Comparison of ENCODE assay signal across 11 mouse cellular contexts in genomic region chr7:132339041-132339839, GRCm38 (mm10). TPM values are rescaled to one million over a fixed set of nuclear protein-coding genes. Genes with fewer than 3 reads are reported as not detected.
DNase-seq lines count a peak whose midpoint lies in the region; ATAC-seq and TF ChIP-seq lines count a peak whose summit lies in the region.
"Had no signal": no experiment of that assay in that cellular context is flagged by ENCODE, and none has a peak within 500 bp of the region (broad histone marks: within the 10 kb centered on the region; RNA-seq: fewer than 3 reads in every experiment).

No protein-coding gene starts in this region.

- no peak for DNase-seq in gastrocnemius, adult 2 months
- DNase-seq in gastrocnemius, postnatal 14 days = no peak
- no peak for DNase-seq in c-Kit-positive CD71-positive TER-119-positive erythroid progenitor cells, embryonic 14.5 days (ENCODE audit: low spot score)
- DNase-seq in left cerebral cortex, adult 9 months (ENCODE audit: low spot score in 2 of 2) = no peak
- no peak for DNase-seq in natural killer cell, adult 2 months (ENCODE audit: low spot score in 2 of 2)
- DNase-seq: midbrain, embryonic 14.5 days had no signal

- H3K4me3 ChIP-seq in gastrocnemius, adult 2 months = no peak overlapping the region
- H3K4me3 ChIP-seq in embryonic facial prominence, embryonic 13.5 days = no peak overlapping the region
- no peak overlapping the region for H3K4me3 ChIP-seq in kidney, embryonic 16.5 days (ENCODE audit: low read length)
- no peak overlapping the region for H3K4me3 ChIP-seq in lung, embryonic 15.5 days
- H3K4me3 ChIP-seq: erythroblast, embryonic 14.5 days; hindbrain, embryonic 15.5 days had no signal

- ATAC-seq in embryonic facial prominence, embryonic 13.5 days (ENCODE audit: insufficient number of reproducible peaks, insufficient read depth, low FRiP score, low TSS enrichment, low read depth) = no peak
- ATAC-seq in kidney, embryonic 16.5 days (ENCODE audit: low FRiP score, low TSS enrichment) = peak; percentile 64; the same call in 1 of the 2 replicates
- 0 out of 2 replicates have a peak, but pooled peaks have one; percentile 34 for ATAC-seq in lung, embryonic 15.5 days (ENCODE audit: borderline replicate concordance, extremely low read depth, low FRiP score, low TSS enrichment)

- no peak overlapping the region for H3K4me2 ChIP-seq in embryonic facial prominence, embryonic 13.5 days
- H3K4me2 ChIP-seq in kidney, embryonic 16.5 days (replicated peaks; ENCODE audit: low read depth, low read length) = no peak overlapping the region
- no peak overlapping the region; the same call in 1 of the 2 replicates for H3K4me2 ChIP-seq in lung, embryonic 15.5 days
- H3K4me2 ChIP-seq: hindbrain, embryonic 15.5 days had no signal

- peaks cover 17% of the 10 kb centered on the region for H3K4me1 ChIP-seq in embryonic facial prominence, embryonic 13.5 days
- peaks cover 14% of the 10 kb centered on the region for H3K4me1 ChIP-seq in kidney, embryonic 16.5 days (ENCODE audit: insufficient read depth, low read length)
- H3K4me1 ChIP-seq in lung, embryonic 15.5 days = peaks cover 38% of the 10 kb centered on the region

- no peak for TF ChIP-seq CTCF in gastrocnemius, adult 2 months (IDR thresholded peaks at IDR 0.05)

- intact Hi-C loops in gastrocnemius, adult 2 months (cut with DNase I) = no loop called here
- intact Hi-C loops in gastrocnemius, postnatal 14 days (cut with DNase I; ENCODE audit: low total_unique reads) = no loop called here

- no peak overlapping the region for H3K9ac ChIP-seq in embryonic facial prominence, embryonic 13.5 days
- H3K9ac ChIP-seq in kidney, embryonic 16.5 days (replicated peaks; ENCODE audit: low read length) = no peak overlapping the region
- no peak overlapping the region for H3K9ac ChIP-seq in lung, embryonic 15.5 days
- H3K9ac ChIP-seq: hindbrain, embryonic 15.5 days had no signal

- H3K27me3 ChIP-seq in embryonic facial prominence, embryonic 13.5 days = no peaks in the 10 kb centered on the region
- H3K27me3 ChIP-seq in kidney, embryonic 16.5 days (ENCODE audit: insufficient read depth, low read length) = no peaks in the 10 kb centered on the region
- no peaks in the 10 kb centered on the region for H3K27me3 ChIP-seq in lung, embryonic 15.5 days
- H3K27me3 ChIP-seq: hindbrain, embryonic 15.5 days had no signal

- no peaks in the 10 kb centered on the region for H3K9me3 ChIP-seq in embryonic facial prominence, embryonic 13.5 days
- 0 out of 2 replicates have a peak, but pooled peaks cover 4% of the 10 kb centered on the region for H3K9me3 ChIP-seq in kidney, embryonic 16.5 days (ENCODE audit: low read length)
- no peaks in the 10 kb centered on the region for H3K9me3 ChIP-seq in lung, embryonic 15.5 days
- H3K9me3 ChIP-seq: hindbrain, embryonic 15.5 days had no signal

- H3K36me3 ChIP-seq in embryonic facial prominence, embryonic 13.5 days = no peaks in the 10 kb centered on the region
- H3K36me3 ChIP-seq in kidney, embryonic 16.5 days (ENCODE audit: insufficient read depth, low read length) = no peaks in the 10 kb centered on the region
- H3K36me3 ChIP-seq in lung, embryonic 15.5 days = no peaks in the 10 kb centered on the region
- H3K36me3 ChIP-seq: hindbrain, embryonic 15.5 days had no signal

- peak overlapping the region; percentile 71 for H3K27ac ChIP-seq in gastrocnemius, adult 2 months
- H3K27ac ChIP-seq in embryonic facial prominence, embryonic 13.5 days = peak overlapping the region; percentile 55; the same call in 1 of the 2 replicates
- H3K27ac ChIP-seq in kidney, embryonic 16.5 days (ENCODE audit: low read length) = peak overlapping the region; percentile 89
- H3K27ac ChIP-seq in lung, embryonic 15.5 days = peak overlapping the region; percentile 84
- H3K27ac ChIP-seq: hindbrain, embryonic 15.5 days had no signal

- WGBS in embryonic facial prominence, embryonic 13.5 days = 82% methylated on average over 14 of the region's 14 CpGs
- 82% methylated on average over 14 of the region's 14 CpGs for WGBS in kidney, embryonic 16.5 days
- WGBS in lung, embryonic 15.5 days = 64% methylated on average over 14 of the region's 14 CpGs

RNA-seq across cellular contexts. Expression of gene Chst15, which starts 22.2 kb away (rescaled TPM):
- total RNA-seq in gastrocnemius, adult 2 months (2021) = 1 to 10 TPM; 2.6 to 3.0 TPM
- total RNA-seq in gastrocnemius, postnatal 14 days (2021) = 1 to 10 TPM; 5.8 to 8.4 TPM
- polyA plus RNA-seq in embryonic facial prominence, embryonic 13.5 days (2015; fragmentation: Nextera tagmentation; extraction: Ambion mirVana) = 30.2 and 30.4 TPM in 2 replicates
- polyA plus RNA-seq in kidney, embryonic 16.5 days (2015; fragmentation: Nextera tagmentation; extraction: Ambion mirVana) = 19.7 and 21.0 TPM in 2 replicates
- 17.8 and 20.3 TPM in 2 replicates for polyA plus RNA-seq in lung, embryonic 15.5 days (2015; fragmentation: Nextera tagmentation; extraction: Ambion mirVana)
